In genomic region chr19:17163511-17163953, GRCm38 (mm10) we compare ENCODE assay signal across 8 mouse cellular contexts.
A peak's percentile ranks its signal among the peaks of the same experiment; 100 is the strongest.
DNase-seq lines count a peak whose midpoint lies in the region; ATAC-seq and TF ChIP-seq lines count a peak whose summit lies in the region.

No protein-coding gene starts in this region.

- H3K27me3 ChIP-seq in cerebellum, adult 2 months (ENCODE audit: control insufficient read depth, insufficient read depth, low read length), result no peaks in the 10 kb centered on the region
- no peaks in the 10 kb centered on the region for H3K27me3 ChIP-seq in forebrain, embryonic 11.5 days (ENCODE audit: control insufficient read depth, insufficient read depth, low read length)
- H3K27me3 ChIP-seq in hindbrain, embryonic 12.5 days, result no peaks in the 10 kb centered on the region
- H3K27me3 ChIP-seq in limb, embryonic 12.5 days, result no peaks in the 10 kb centered on the region
- no peaks in the 10 kb centered on the region for H3K27me3 ChIP-seq in midbrain, embryonic 11.5 days (ENCODE audit: control insufficient read depth, insufficient read depth, low read length)
- no peaks in the 10 kb centered on the region for H3K27me3 ChIP-seq in stomach, embryonic 15.5 days (replicated peaks)

- H3K9me3 ChIP-seq in forebrain, embryonic 11.5 days (ENCODE audit: control insufficient read depth, low read length), result no peaks in the 10 kb centered on the region
- H3K9me3 ChIP-seq in hindbrain, embryonic 12.5 days (replicated peaks), result no peaks in the 10 kb centered on the region
- H3K9me3 ChIP-seq in limb, embryonic 12.5 days, result no peaks in the 10 kb centered on the region
- H3K9me3 ChIP-seq in midbrain, embryonic 11.5 days (ENCODE audit: control insufficient read depth, low read length), result no peaks in the 10 kb centered on the region
- H3K9me3 ChIP-seq in stomach, embryonic 15.5 days, result no peaks in the 10 kb centered on the region

- ATAC-seq in forebrain, embryonic 11.5 days (replicated peaks; ENCODE audit: low FRiP score), result peak; percentile 77
- ATAC-seq in hindbrain, embryonic 12.5 days (ENCODE audit: low FRiP score), result peak; percentile 74
- peak; percentile 59; the same call in 1 of the 2 replicates for ATAC-seq in limb, embryonic 12.5 days (ENCODE audit: insufficient number of reproducible peaks, insufficient read depth, low FRiP score, low TSS enrichment, low read depth)
- ATAC-seq in midbrain, embryonic 11.5 days (ENCODE audit: low FRiP score), result peak; percentile 78
- ATAC-seq in stomach, embryonic 15.5 days (ENCODE audit: insufficient read depth, low FRiP score, low read depth), result no peak; the same call in 1 of the 2 replicates

- peak; percentile 57; the same call in 1 of the 2 replicates for TF ChIP-seq CTCF in cerebellum, adult 2 months (IDR thresholded peaks at IDR 0.05; ENCODE audit: borderline replicate concordance, insufficient read depth, low read depth, low read length)

- peak; percentile 39 to 46 for DNase-seq in cerebellum, adult 2 months
- DNase-seq in cerebellum, adult 9-10 months, result no peak
- peak; percentile 24 for DNase-seq in adrenal gland, adult 8-10 months
- peak; percentile 74 for DNase-seq in forebrain, embryonic 11.5 days (ENCODE audit: low spot score)
- peak; percentile 90 for DNase-seq in midbrain, embryonic 11.5 days (ENCODE audit: low spot score, missing footprints)

- TF ChIP-seq POLR2A in cerebellum, adult 2 months (IDR thresholded peaks at IDR 0.05; ENCODE audit: borderline replicate concordance, insufficient read depth, low read length), result no peak

- WGBS in cerebellum, adult 2 months, result 36% methylated on average over 13 of the region's 13 CpGs
- 19% methylated on average over 13 of the region's 13 CpGs for WGBS in forebrain, embryonic 11.5 days
- WGBS in hindbrain, embryonic 12.5 days, result 18% methylated on average over 13 of the region's 13 CpGs
- WGBS in limb, embryonic 12.5 days, result 12% methylated on average over 13 of the region's 13 CpGs
- 19% methylated on average over 13 of the region's 13 CpGs for WGBS in midbrain, embryonic 11.5 days
- 9% methylated on average over 13 of the region's 13 CpGs for WGBS in stomach, embryonic 15.5 days

- peaks cover 19% of the 10 kb centered on the region for H3K4me1 ChIP-seq in cerebellum, adult 2 months (ENCODE audit: control insufficient read depth, insufficient read depth, low read length)
- no peaks in the 10 kb centered on the region for H3K4me1 ChIP-seq in forebrain, embryonic 11.5 days (replicated peaks; ENCODE audit: control insufficient read depth, insufficient read depth, low read length)
- no peaks in the 10 kb centered on the region; the same call in 1 of the 2 replicates for H3K4me1 ChIP-seq in hindbrain, embryonic 12.5 days
- peaks cover 3% of the 10 kb centered on the region; the same call in 1 of the 2 replicates for H3K4me1 ChIP-seq in limb, embryonic 12.5 days (replicated peaks)
- H3K4me1 ChIP-seq in midbrain, embryonic 11.5 days (ENCODE audit: control insufficient read depth, insufficient read depth, low read length), result no peaks in the 10 kb centered on the region
- peaks cover 3% of the 10 kb centered on the region; the same call in 1 of the 2 replicates for H3K4me1 ChIP-seq in stomach, embryonic 15.5 days

- no peaks in the 10 kb centered on the region for H3K36me3 ChIP-seq in forebrain, embryonic 11.5 days (ENCODE audit: control insufficient read depth, insufficient read depth, low read length)
- no peaks in the 10 kb centered on the region for H3K36me3 ChIP-seq in hindbrain, embryonic 12.5 days
- H3K36me3 ChIP-seq in limb, embryonic 12.5 days, result no peaks in the 10 kb centered on the region
- H3K36me3 ChIP-seq in midbrain, embryonic 11.5 days (ENCODE audit: control insufficient read depth, insufficient read depth, low read length), result no peaks in the 10 kb centered on the region
- H3K36me3 ChIP-seq in stomach, embryonic 15.5 days, result no peaks in the 10 kb centered on the region

- no peak overlapping the region for H3K4me2 ChIP-seq in forebrain, embryonic 11.5 days (ENCODE audit: low read depth, low read length, severe bottlenecking)
- H3K4me2 ChIP-seq in hindbrain, embryonic 12.5 days (replicated peaks), result peak overlapping the region; percentile 24
- H3K4me2 ChIP-seq in limb, embryonic 12.5 days, result peak overlapping the region; percentile 39
- no peak overlapping the region for H3K4me2 ChIP-seq in midbrain, embryonic 11.5 days
- peak overlapping the region; percentile 36; the same call in 1 of the 2 replicates for H3K4me2 ChIP-seq in stomach, embryonic 15.5 days

- no peak overlapping the region for H3K27ac ChIP-seq in cerebellum, adult 2 months (ENCODE audit: insufficient read depth, low read length)
- no peak overlapping the region for H3K27ac ChIP-seq in forebrain, embryonic 11.5 days (ENCODE audit: low read depth, low read length)
- no peak overlapping the region for H3K27ac ChIP-seq in hindbrain, embryonic 12.5 days
- no peak overlapping the region for H3K27ac ChIP-seq in limb, embryonic 12.5 days
- no peak overlapping the region for H3K27ac ChIP-seq in midbrain, embryonic 11.5 days (ENCODE audit: low read depth, low read length)
- H3K27ac ChIP-seq in stomach, embryonic 15.5 days, result no peak overlapping the region

- no peak overlapping the region for H3K9ac ChIP-seq in forebrain, embryonic 11.5 days (ENCODE audit: low read length)
- no peak overlapping the region for H3K9ac ChIP-seq in hindbrain, embryonic 12.5 days
- no peak overlapping the region for H3K9ac ChIP-seq in limb, embryonic 12.5 days (replicated peaks)
- no peak overlapping the region for H3K9ac ChIP-seq in midbrain, embryonic 11.5 days (ENCODE audit: low read length)
- no peak overlapping the region for H3K9ac ChIP-seq in stomach, embryonic 15.5 days

- H3K4me3 ChIP-seq in cerebellum, adult 2 months (replicated peaks; ENCODE audit: insufficient read depth, low read depth, low read length), result no peak overlapping the region
- no peak overlapping the region for H3K4me3 ChIP-seq in forebrain, embryonic 11.5 days (ENCODE audit: low read depth, low read length)
- no peak overlapping the region for H3K4me3 ChIP-seq in hindbrain, embryonic 12.5 days
- H3K4me3 ChIP-seq in limb, embryonic 12.5 days (replicated peaks), result no peak overlapping the region
- H3K4me3 ChIP-seq in midbrain, embryonic 11.5 days (ENCODE audit: low read depth, low read length), result no peak overlapping the region
- H3K4me3 ChIP-seq in stomach, embryonic 15.5 days (replicated peaks), result no peak overlapping the region

Comparison
In these comparisons a context has a peak if more than half of its experiments do, and no peak if none do; other contexts are left out.
1. H3K4me2 ChIP-seq: peak in hindbrain, embryonic 12.5 days (single experiment), limb, embryonic 12.5 days (single experiment) and stomach, embryonic 15.5 days (single experiment); none in forebrain, embryonic 11.5 days (single experiment) and midbrain, embryonic 11.5 days (single experiment).